27 mouse cellular contexts compared by ENCODE assay signal in genomic region chr2:129333471-129333870, GRCm38 (mm10). TPM values are rescaled to one million over a fixed set of nuclear protein-coding genes. Genes with fewer than 3 reads are reported as not detected.
DNase-seq lines count a peak whose midpoint lies in the region; ATAC-seq and TF ChIP-seq lines count a peak whose summit lies in the region.
"Had no signal": no experiment of that assay in that cellular context is flagged by ENCODE, and none has a peak within 500 bp of the region (broad histone marks: within the 10 kb centered on the region; RNA-seq: fewer than 3 reads in every experiment).

No protein-coding gene starts in this region.

- no peak for ATAC-seq in liver, postnatal 0 days
- ATAC-seq in liver, embryonic 12.5 days, result no peak
- ATAC-seq in midbrain, embryonic 14.5 days (ENCODE audit: low FRiP score, low TSS enrichment), result no peak
- ATAC-seq in midbrain, embryonic 15.5 days (replicated peaks), result no peak
- ATAC-seq: activated CD4-positive, CD25-positive, alpha-beta regulatory T cell, adult 4 months; CD4-positive, CD25-positive, alpha-beta regulatory T cell, adult 4 months; forebrain, embryonic 13.5 days; forebrain, embryonic 15.5 days; Patski had no signal

- H3K9ac ChIP-seq in liver, postnatal 0 days (replicated peaks), result no peak overlapping the region
- H3K9ac ChIP-seq in liver, embryonic 12.5 days, result no peak overlapping the region
- H3K9ac ChIP-seq in midbrain, embryonic 14.5 days (replicated peaks; ENCODE audit: low read length), result no peak overlapping the region
- no peak overlapping the region for H3K9ac ChIP-seq in midbrain, embryonic 15.5 days
- H3K9ac ChIP-seq: embryonic facial prominence, embryonic 12.5 days; forebrain, embryonic 13.5 days; forebrain, embryonic 15.5 days had no signal

- no peaks in the 10 kb centered on the region for H3K27me3 ChIP-seq in heart, embryonic 10.5 days (ENCODE audit: insufficient read depth, poor library complexity, severe bottlenecking)
- no peaks in the 10 kb centered on the region for H3K27me3 ChIP-seq in liver, postnatal 0 days (ENCODE audit: insufficient read depth, low read length)
- H3K27me3 ChIP-seq in liver, embryonic 12.5 days (replicated peaks), result no peaks in the 10 kb centered on the region
- no peaks in the 10 kb centered on the region for H3K27me3 ChIP-seq in midbrain, embryonic 14.5 days (ENCODE audit: control insufficient read depth, insufficient read depth, low read length)
- no peaks in the 10 kb centered on the region for H3K27me3 ChIP-seq in midbrain, embryonic 15.5 days (replicated peaks)
- H3K27me3 ChIP-seq in thymus, adult 2 months (ENCODE audit: control insufficient read depth, insufficient read depth, low read length), result no peaks in the 10 kb centered on the region
- H3K27me3 ChIP-seq: CH12.LX; embryonic facial prominence, embryonic 12.5 days; forebrain, embryonic 13.5 days; forebrain, embryonic 15.5 days; Patski had no signal

- H3K27ac ChIP-seq in heart, embryonic 10.5 days, result no peak overlapping the region
- no peak overlapping the region for H3K27ac ChIP-seq in liver, postnatal 0 days (ENCODE audit: low read depth)
- H3K27ac ChIP-seq in liver, embryonic 12.5 days, result no peak overlapping the region
- no peak overlapping the region for H3K27ac ChIP-seq in midbrain, embryonic 14.5 days (replicated peaks; ENCODE audit: low read depth, low read length)
- H3K27ac ChIP-seq in midbrain, embryonic 15.5 days, result no peak overlapping the region
- H3K27ac ChIP-seq in thymus, adult 2 months (ENCODE audit: control insufficient read depth, insufficient read depth, low read length), result no peak overlapping the region
- H3K27ac ChIP-seq: embryonic facial prominence, embryonic 10.5 days; embryonic facial prominence, embryonic 12.5 days; forebrain, embryonic 13.5 days; forebrain, embryonic 15.5 days had no signal

- WGBS in heart, embryonic 10.5 days, result 62% methylated on average over 4 of the region's 4 CpGs
- WGBS in liver, postnatal 0 days (ENCODE audit: insufficient replicate concordance), result 51% methylated on average over 4 of the region's 4 CpGs
- WGBS in liver, embryonic 12.5 days (ENCODE audit: insufficient replicate concordance), result 55% methylated on average over 4 of the region's 4 CpGs
- 54% methylated on average over 4 of the region's 4 CpGs for WGBS in midbrain, embryonic 14.5 days
- WGBS in midbrain, embryonic 15.5 days, result 54% methylated on average over 4 of the region's 4 CpGs
- WGBS in thymus, adult 2 months, result 88% methylated on average over 4 of the region's 4 CpGs

- peak; percentile 67 for DNase-seq in heart, embryonic 10.5 days (ENCODE audit: low spot score)
- DNase-seq in heart, postnatal 14 days, result no peak
- DNase-seq in liver, postnatal 0 days, result peak; percentile 8
- peak; percentile 2 for DNase-seq in midbrain, embryonic 14.5 days
- DNase-seq in thymus, adult 2 months, result no peak
- DNase-seq: adrenal gland, adult 8-10 months; adrenal gland, postnatal 14 days; adrenal gland, postnatal 36 days; B cell, adult 2 months; cerebellum, adult 11-12 months; cerebellum, adult 2 months; cerebellum, adult 9-10 months; cerebellum, postnatal 10 days; cerebellum, postnatal 25 days had no signal

- no peak for TF ChIP-seq CTCF in liver, postnatal 0 days (IDR thresholded peaks at IDR 0.05; ENCODE audit: low read depth)
- no peak for TF ChIP-seq CTCF in thymus, adult 2 months (IDR thresholded peaks at IDR 0.05; ENCODE audit: borderline replicate concordance, control insufficient read depth, extremely low read depth, insufficient read depth, low read length, poor library complexity)

- no peak overlapping the region for H3K4me2 ChIP-seq in liver, postnatal 0 days (ENCODE audit: low read depth, low read length)
- H3K4me2 ChIP-seq in liver, embryonic 12.5 days, result no peak overlapping the region
- no peak overlapping the region for H3K4me2 ChIP-seq in midbrain, embryonic 14.5 days (ENCODE audit: low read length)
- H3K4me2 ChIP-seq in midbrain, embryonic 15.5 days, result no peak overlapping the region
- H3K4me2 ChIP-seq: embryonic facial prominence, embryonic 12.5 days; forebrain, embryonic 13.5 days; forebrain, embryonic 15.5 days had no signal

- H3K36me3 ChIP-seq in heart, embryonic 10.5 days, result no peaks in the 10 kb centered on the region
- no peaks in the 10 kb centered on the region for H3K36me3 ChIP-seq in liver, postnatal 0 days (replicated peaks; ENCODE audit: insufficient read depth, low read length)
- no peaks in the 10 kb centered on the region for H3K36me3 ChIP-seq in liver, embryonic 12.5 days
- H3K36me3 ChIP-seq in midbrain, embryonic 14.5 days (ENCODE audit: control insufficient read depth, insufficient read depth, low read length), result no peaks in the 10 kb centered on the region
- H3K36me3 ChIP-seq in midbrain, embryonic 15.5 days (replicated peaks), result no peaks in the 10 kb centered on the region
- H3K36me3 ChIP-seq in thymus, adult 2 months (ENCODE audit: control insufficient read depth, insufficient read depth, low read length), result no peaks in the 10 kb centered on the region
- H3K36me3 ChIP-seq: embryonic facial prominence, embryonic 10.5 days; embryonic facial prominence, embryonic 12.5 days; forebrain, embryonic 15.5 days; G1E had no signal

- intact Hi-C loops in heart, postnatal 14 days (cut with DNase I), result no loop called here

- no peak for TF ChIP-seq POLR2A in thymus, adult 2 months (IDR thresholded peaks at IDR 0.05; ENCODE audit: control insufficient read depth, extremely low read depth, insufficient read depth, low read length, poor library complexity)

- TF ChIP-seq EP300 in liver, postnatal 0 days (IDR thresholded peaks at IDR 0.05; ENCODE audit: low read depth), result no peak

- no peak overlapping the region for H3K4me3 ChIP-seq in heart, embryonic 10.5 days
- H3K4me3 ChIP-seq in liver, postnatal 0 days (ENCODE audit: low read depth, low read length), result no peak overlapping the region
- H3K4me3 ChIP-seq in liver, embryonic 12.5 days, result no peak overlapping the region
- H3K4me3 ChIP-seq in midbrain, embryonic 14.5 days (replicated peaks; ENCODE audit: low read depth, low read length), result no peak overlapping the region
- no peak overlapping the region for H3K4me3 ChIP-seq in midbrain, embryonic 15.5 days
- no peak overlapping the region for H3K4me3 ChIP-seq in thymus, adult 2 months (ENCODE audit: control insufficient read depth, insufficient read depth, low read length)
- H3K4me3 ChIP-seq: embryonic facial prominence, embryonic 10.5 days; embryonic facial prominence, embryonic 12.5 days; forebrain, embryonic 13.5 days; forebrain, embryonic 15.5 days had no signal

- H3K9me3 ChIP-seq in heart, embryonic 10.5 days, result no peaks in the 10 kb centered on the region
- H3K9me3 ChIP-seq in liver, postnatal 0 days (ENCODE audit: low read length), result no peaks in the 10 kb centered on the region
- H3K9me3 ChIP-seq in liver, embryonic 12.5 days (replicated peaks), result no peaks in the 10 kb centered on the region
- no peaks in the 10 kb centered on the region for H3K9me3 ChIP-seq in midbrain, embryonic 14.5 days (ENCODE audit: control insufficient read depth, low read length)
- no peaks in the 10 kb centered on the region for H3K9me3 ChIP-seq in midbrain, embryonic 15.5 days
- H3K9me3 ChIP-seq: embryonic facial prominence, embryonic 10.5 days; embryonic facial prominence, embryonic 12.5 days; forebrain, embryonic 13.5 days; forebrain, embryonic 15.5 days; G1E had no signal

- H3K4me1 ChIP-seq in heart, embryonic 10.5 days, result no peaks in the 10 kb centered on the region
- peaks cover 9% of the 10 kb centered on the region for H3K4me1 ChIP-seq in liver, postnatal 0 days (ENCODE audit: insufficient read depth)
- H3K4me1 ChIP-seq in liver, embryonic 12.5 days, result 0 out of 2 replicates have a peak, but pooled peaks cover 3% of the 10 kb centered on the region
- H3K4me1 ChIP-seq in midbrain, embryonic 14.5 days (ENCODE audit: control insufficient read depth, insufficient read depth, low read length), result no peaks in the 10 kb centered on the region
- H3K4me1 ChIP-seq in midbrain, embryonic 15.5 days, result no peaks in the 10 kb centered on the region
- no peaks in the 10 kb centered on the region for H3K4me1 ChIP-seq in thymus, adult 2 months (replicated peaks; ENCODE audit: control insufficient read depth, insufficient read depth, low read length)
- H3K4me1 ChIP-seq: embryonic facial prominence, embryonic 12.5 days; forebrain, embryonic 13.5 days had no signal

RNA-seq across cellular contexts. Expression of gene Il1a, which starts 23.7 kb away (rescaled TPM):
- 0.24 TPM in 1 of 2 replicates, not detected in the other for polyA plus RNA-seq in heart, embryonic 10.5 days (2016; fragmentation: Nextera tagmentation; extraction: Ambion mirVana)
- total RNA-seq in heart, postnatal 14 days (2021), result under 1 TPM in 1 of 2 experiments, not detected in 1; 0.10 TPM
- 4.8 and 6.3 TPM in 2 replicates for polyA plus RNA-seq in liver, postnatal 0 days (2015; fragmentation: Nextera tagmentation; extraction: Ambion mirVana)
- polyA plus RNA-seq in liver, embryonic 12.5 days (2016; fragmentation: Nextera tagmentation; extraction: Ambion mirVana), result 2.8 and 3.7 TPM in 2 replicates
- 0.20 and 0.39 TPM in 2 replicates for polyA plus RNA-seq in midbrain, embryonic 14.5 days (2014; fragmentation: Nextera tagmentation; extraction: Ambion mirVana)
- polyA plus RNA-seq in midbrain, embryonic 15.5 days (2015; fragmentation: Nextera tagmentation; extraction: Ambion mirVana), result 0.13 and 0.29 TPM in 2 replicates
- 1.1 and 1.5 TPM in 2 replicates for polyA plus RNA-seq in thymus, adult 2 months (2012; rRNA removed)
- total RNA-seq: adrenal gland, adult 8-10 months had no signal
- polyA plus RNA-seq: CD4-positive, CD25-positive, alpha-beta regulatory T cell, adult 4 months; embryonic facial prominence, embryonic 10.5 days; embryonic facial prominence, embryonic 14.5 days; G1E had no signal

RNA-seq across cellular contexts. Expression of gene Ckap2l, which starts 36.5 kb away (rescaled TPM):
- 48.4 and 50.4 TPM in 2 replicates for polyA plus RNA-seq in heart, embryonic 10.5 days (2016; fragmentation: Nextera tagmentation; extraction: Ambion mirVana)
- total RNA-seq in heart, postnatal 14 days (2021), result 1 to 10 TPM; 3.4 to 6.0 TPM
- polyA plus RNA-seq in liver, postnatal 0 days (2015; fragmentation: Nextera tagmentation; extraction: Ambion mirVana), result 12.3 and 13.2 TPM in 2 replicates
- 31.6 and 36.3 TPM in 2 replicates for polyA plus RNA-seq in liver, embryonic 12.5 days (2016; fragmentation: Nextera tagmentation; extraction: Ambion mirVana)
- 7.4 and 13.5 TPM in 2 replicates for polyA plus RNA-seq in midbrain, embryonic 14.5 days (2014; fragmentation: Nextera tagmentation; extraction: Ambion mirVana)
- polyA plus RNA-seq in midbrain, embryonic 15.5 days (2015; fragmentation: Nextera tagmentation; extraction: Ambion mirVana), result 6.7 and 8.8 TPM in 2 replicates
- polyA plus RNA-seq in thymus, adult 2 months (2012; rRNA removed), result 5.1 and 7.5 TPM in 2 replicates

RNA-seq across cellular contexts. Expression of gene Il1b, which starts 37.5 kb away (rescaled TPM):
- not detected in 2 replicates for polyA plus RNA-seq in heart, embryonic 10.5 days (2016; fragmentation: Nextera tagmentation; extraction: Ambion mirVana)
- total RNA-seq in heart, postnatal 14 days (2021), result under 1 TPM in 1 of 2 experiments, not detected in 1; 0.32 TPM
- 1.3 TPM in 2 replicates for polyA plus RNA-seq in liver, postnatal 0 days (2015; fragmentation: Nextera tagmentation; extraction: Ambion mirVana)
- 0.38 and 0.44 TPM in 2 replicates for polyA plus RNA-seq in liver, embryonic 12.5 days (2016; fragmentation: Nextera tagmentation; extraction: Ambion mirVana)
- polyA plus RNA-seq in midbrain, embryonic 14.5 days (2014; fragmentation: Nextera tagmentation; extraction: Ambion mirVana), result not detected in 2 replicates
- polyA plus RNA-seq in midbrain, embryonic 15.5 days (2015; fragmentation: Nextera tagmentation; extraction: Ambion mirVana), result not detected in 2 replicates
- polyA plus RNA-seq in thymus, adult 2 months (2012; rRNA removed), result 1.8 and 1.9 TPM in 2 replicates
- polyA plus RNA-seq: activated CD4-positive, CD25-positive, alpha-beta regulatory T cell, adult 4 months; embryonic facial prominence, embryonic 10.5 days; embryonic facial prominence, embryonic 12.5 days; forebrain, embryonic 11.5 days; forebrain, embryonic 15.5 days; Patski had no signal

Comparison
In these comparisons a context has a peak if more than half of its experiments do, and no peak if none do; other contexts are left out.
1. DNase-seq: peak in heart, embryonic 10.5 days (single experiment), liver, postnatal 0 days (single experiment) and midbrain, embryonic 14.5 days (single experiment); none in heart, postnatal 14 days (0 of 2) and thymus, adult 2 months (single experiment).